Mouse (Mus musculus): ENCODE measurements around the gene Ring1. TPM values are rescaled to one million over a fixed set of nuclear protein-coding genes. Genes with fewer than 3 reads are reported as not detected.

Gene Ring1
- 21.7 and 24.2 TPM in 2 replicates for polyA plus RNA-seq (2015; fragmentation: Nextera tagmentation; extraction: Ambion mirVana)

DNA sequence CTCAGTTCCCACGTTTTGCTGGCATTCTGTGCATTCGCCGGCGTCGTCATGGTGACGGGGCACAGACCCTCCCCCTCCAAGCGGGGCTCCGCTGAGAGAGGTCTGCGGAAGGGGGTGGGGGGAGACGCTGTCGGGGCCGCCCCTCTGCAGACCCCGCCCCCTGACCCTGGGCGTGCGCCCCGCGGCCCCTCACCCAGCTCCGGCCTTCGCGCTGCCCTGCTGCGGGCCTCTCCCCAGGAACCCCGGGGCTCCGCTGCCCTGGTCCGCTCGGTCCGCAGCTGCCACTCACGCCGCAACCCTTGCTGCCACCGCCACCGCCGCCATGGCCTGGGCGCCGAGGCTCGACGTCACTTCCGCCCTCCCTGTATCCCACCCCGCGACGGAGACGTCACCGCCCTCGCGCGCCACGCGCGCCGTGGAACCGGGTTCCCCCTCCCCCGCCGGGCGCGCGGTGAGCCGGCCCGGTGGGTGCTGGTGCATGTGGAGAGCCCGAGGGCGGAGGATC lies at the start of gene Ring1:
TSS of gene Ring1 (minus strand) at position 364 of the 505 bp plus-strand sequence.

DNA sequence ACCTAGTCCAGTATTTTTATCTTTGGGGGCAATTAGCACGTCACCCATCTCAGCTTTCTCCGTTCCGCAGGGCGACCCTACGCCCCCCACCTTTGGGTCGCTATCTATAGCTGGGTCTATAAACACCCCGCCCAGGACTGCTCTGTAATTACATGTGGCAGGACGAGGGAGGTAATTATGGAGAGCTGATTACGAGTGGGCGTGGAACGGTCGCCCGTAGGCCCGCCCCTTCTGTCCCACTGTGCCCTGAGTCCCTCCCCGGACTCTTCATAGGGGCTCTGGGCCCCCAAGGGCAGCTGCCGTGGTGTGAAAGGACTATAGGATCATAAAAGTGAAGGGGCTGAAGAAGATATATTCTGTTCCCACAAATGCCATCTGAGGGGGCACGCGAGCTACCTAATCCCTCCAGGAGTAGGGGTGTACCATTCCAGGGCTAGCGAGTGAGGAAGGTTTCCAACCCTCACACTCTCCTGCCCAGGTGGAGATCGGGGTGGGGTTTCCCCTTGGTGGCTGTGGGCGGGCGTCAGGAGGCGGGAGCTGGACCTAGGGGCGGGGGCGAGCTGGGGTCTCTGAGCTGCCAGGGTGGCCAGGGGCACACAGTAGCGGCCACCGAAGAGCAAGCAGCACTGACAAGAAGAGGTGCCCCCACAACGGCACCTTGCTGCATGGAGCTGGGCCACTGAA lies 14.5 kb upstream of the Ring1 start, which contains the start of gene Col11a2:
TSS of gene Col11a2 (plus strand) at position 560 of the 684 bp plus-strand sequence.

DNA sequence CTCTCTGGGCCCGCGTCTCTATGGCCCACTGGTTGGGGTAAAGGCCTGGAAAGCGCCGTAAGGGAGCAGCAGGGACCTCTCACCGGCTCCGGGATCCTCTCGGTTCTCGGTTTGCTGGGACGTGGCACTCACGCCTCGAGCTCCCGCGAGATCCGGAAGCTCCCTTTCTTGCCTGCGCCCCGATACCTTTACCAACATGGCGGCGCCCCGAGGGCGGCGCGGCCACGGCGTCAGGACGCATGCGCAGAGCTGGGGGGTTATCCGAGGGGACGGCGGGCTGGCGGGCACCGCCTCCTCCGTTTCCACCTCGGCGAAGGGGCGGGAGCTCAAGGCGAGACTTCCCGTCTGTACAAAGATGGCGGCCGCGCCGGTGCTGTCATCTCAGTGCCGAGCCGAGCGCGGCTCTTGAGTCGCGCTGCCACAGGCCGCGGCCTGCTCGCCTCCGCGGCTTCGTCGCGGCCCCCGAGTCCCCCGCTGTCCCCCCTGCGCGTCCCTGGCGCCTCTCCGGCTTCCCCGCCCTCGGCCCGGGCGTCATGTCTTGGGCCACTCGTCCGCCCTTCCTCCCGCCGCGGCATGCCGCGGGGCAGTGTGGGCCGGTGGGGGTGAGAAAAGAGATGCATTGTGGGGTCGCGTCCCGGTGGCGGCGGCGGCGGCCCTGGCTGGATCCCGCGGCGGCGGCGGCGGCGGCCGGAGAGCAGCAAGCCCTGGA lies 7.1 kb upstream of the Ring1 start, which contains the start of the genes Slc39a7 and Rxrb:
TSS of gene Slc39a7 (minus strand) at position 218 of the 709 bp plus-strand sequence.
TSS of gene Rxrb (plus strand) at position 348 of the 709 bp plus-strand sequence.

DNA sequence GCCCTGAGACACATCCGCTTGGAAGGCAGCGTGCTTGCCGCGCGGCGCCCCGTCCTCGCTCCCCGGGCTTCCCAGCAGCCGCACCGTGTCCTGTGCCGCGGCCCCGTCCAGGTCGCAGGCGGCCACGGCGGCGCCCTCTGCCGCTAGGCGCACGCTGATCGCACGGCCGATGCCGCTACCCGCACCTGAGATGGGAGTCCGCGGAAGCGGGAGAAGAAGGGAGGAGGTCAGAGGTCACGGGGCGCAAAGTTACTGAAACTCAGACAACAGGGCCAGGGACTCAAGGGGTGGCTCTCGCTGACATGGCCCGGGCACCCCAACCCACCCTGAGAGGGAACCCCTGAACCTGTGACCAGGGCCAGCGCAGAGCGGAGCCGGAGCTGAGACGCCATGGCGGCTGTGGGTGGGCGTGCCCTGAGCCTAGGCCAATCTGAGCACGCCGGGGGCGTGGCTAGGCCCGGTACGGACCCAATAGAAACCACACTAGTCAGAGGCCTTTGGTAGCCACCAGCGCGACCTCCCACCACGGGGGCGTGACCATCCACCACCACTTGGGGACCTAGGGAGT lies 3.3 kb upstream of the Ring1 start, which contains the start of gene H2-Ke6:
TSS of gene H2-Ke6 (minus strand) at position 405 of the 568 bp plus-strand sequence.

DNA sequence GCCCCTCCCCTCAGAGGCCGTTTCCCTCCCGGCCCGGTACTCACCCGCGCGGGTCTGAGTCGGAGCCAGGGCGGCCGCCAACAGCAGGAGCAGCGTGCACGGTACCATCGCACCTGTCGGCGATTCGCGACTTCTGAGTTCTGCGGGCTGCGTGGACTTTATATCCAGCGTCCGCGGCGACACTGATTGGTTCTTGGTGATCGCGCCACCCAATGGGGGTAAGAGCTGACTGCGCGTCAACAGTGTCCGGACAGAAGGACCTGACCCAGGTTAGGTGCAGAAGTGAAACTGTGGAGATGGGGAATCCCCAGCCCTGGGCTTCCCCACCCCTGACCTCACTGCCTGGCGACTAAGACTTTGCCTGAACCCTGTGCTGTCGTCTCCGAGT lies 24.3 kb downstream of the Ring1 start, which contains the start of gene H2-K1:
TSS of gene H2-K1 (minus strand) at position 198 of the 388 bp plus-strand sequence.

MicroRNAs encoded within 50 kb of the gene (microRNA counts, 519-probe panel; counts per million panel counts)
- microRNA mmu-miR-219 = 4,862 counts per million, percentile 56 among the panel's probes with 10 or more counts

Small RNAs within 50 kb of the gene (microRNA-seq; reads per million reads assigned to microRNA genes)
- gene Mir219a-1 (not detected), gene Mir219c (not detected)

Other genes starting within 250 kb of the Ring1 start
- 41.0 and 44.6 TPM in 2 replicates for gene Angptl4, start 242.8 kb downstream of the Ring1 start, polyA plus RNA-seq (2015; fragmentation: Nextera tagmentation; extraction: Ambion mirVana)
- 38.1 and 42.0 TPM in 2 replicates for gene Kank3, start 214.2 kb downstream of the Ring1 start, polyA plus RNA-seq (2015; fragmentation: Nextera tagmentation; extraction: Ambion mirVana)
- gene Rps28, start 200.1 kb downstream of the Ring1 start, polyA plus RNA-seq (2015; fragmentation: Nextera tagmentation; extraction: Ambion mirVana) = 552 and 646 TPM in 2 replicates
- 595 and 638 TPM in 2 replicates for gene Ndufa7, start 200.1 kb downstream of the Ring1 start, polyA plus RNA-seq (2015; fragmentation: Nextera tagmentation; extraction: Ambion mirVana)
- gene Cd320, start 181.6 kb downstream of the Ring1 start, polyA plus RNA-seq (2015; fragmentation: Nextera tagmentation; extraction: Ambion mirVana) = 51.5 and 57.3 TPM in 2 replicates
- not detected in 2 replicates for gene Gm7029, start 150.8 kb downstream of the Ring1 start, polyA plus RNA-seq (2015; fragmentation: Nextera tagmentation; extraction: Ambion mirVana)
- 1.6 TPM in 2 replicates for gene Kifc1, start 134.0 kb downstream of the Ring1 start, polyA plus RNA-seq (2015; fragmentation: Nextera tagmentation; extraction: Ambion mirVana)
- 1.4 and 1.5 TPM in 2 replicates for gene Platr17, start 119.5 kb downstream of the Ring1 start, polyA plus RNA-seq (2015; fragmentation: Nextera tagmentation; extraction: Ambion mirVana)
- gene Daxx, start 115.3 kb downstream of the Ring1 start, polyA plus RNA-seq (2015; fragmentation: Nextera tagmentation; extraction: Ambion mirVana) = 40.7 and 43.3 TPM in 2 replicates
- gene Tapbp, start 108.8 kb downstream of the Ring1 start, polyA plus RNA-seq (2015; fragmentation: Nextera tagmentation; extraction: Ambion mirVana) = 47.9 and 55.8 TPM in 2 replicates
- 18.3 and 18.5 TPM in 2 replicates for gene Zbtb22, start 108.8 kb downstream of the Ring1 start, polyA plus RNA-seq (2015; fragmentation: Nextera tagmentation; extraction: Ambion mirVana)
- gene Rgl2, start 95.1 kb downstream of the Ring1 start, polyA plus RNA-seq (2015; fragmentation: Nextera tagmentation; extraction: Ambion mirVana) = 40.2 and 49.4 TPM in 2 replicates
- 181 TPM in 2 replicates for gene Pfdn6, start 84.3 kb downstream of the Ring1 start, polyA plus RNA-seq (2015; fragmentation: Nextera tagmentation; extraction: Ambion mirVana)
- 17.0 and 17.9 TPM in 2 replicates for gene Wdr46, start 84.0 kb downstream of the Ring1 start, polyA plus RNA-seq (2015; fragmentation: Nextera tagmentation; extraction: Ambion mirVana)
- 13.6 and 15.4 TPM in 2 replicates for gene B3galt4, start 73.2 kb downstream of the Ring1 start, polyA plus RNA-seq (2015; fragmentation: Nextera tagmentation; extraction: Ambion mirVana)
- 60.0 and 63.3 TPM in 2 replicates for gene Vps52, start 68.9 kb downstream of the Ring1 start, polyA plus RNA-seq (2015; fragmentation: Nextera tagmentation; extraction: Ambion mirVana)
- gene Rps18, start 68.7 kb downstream of the Ring1 start, polyA plus RNA-seq (2015; fragmentation: Nextera tagmentation; extraction: Ambion mirVana) = 872 and 906 TPM in 2 replicates
- gene H2-K1, start 24.3 kb downstream of the Ring1 start, polyA plus RNA-seq (2015; fragmentation: Nextera tagmentation; extraction: Ambion mirVana) = 23.9 and 24.3 TPM in 2 replicates
- gene H2-Ke6, start 3.4 kb upstream of the Ring1 start, polyA plus RNA-seq (2015; fragmentation: Nextera tagmentation; extraction: Ambion mirVana) = 72.0 and 82.6 TPM in 2 replicates
- 143 and 149 TPM in 2 replicates for gene Slc39a7, start 7.0 kb upstream of the Ring1 start, polyA plus RNA-seq (2015; fragmentation: Nextera tagmentation; extraction: Ambion mirVana)
- gene Rxrb, start 7.1 kb upstream of the Ring1 start, polyA plus RNA-seq (2015; fragmentation: Nextera tagmentation; extraction: Ambion mirVana) = 50.1 and 52.1 TPM in 2 replicates
- gene Col11a2, start 14.8 kb upstream of the Ring1 start, polyA plus RNA-seq (2015; fragmentation: Nextera tagmentation; extraction: Ambion mirVana) = 9.1 and 12.1 TPM in 2 replicates
- 0.25 and 0.64 TPM in 2 replicates for gene H2-Oa, start 67.7 kb upstream of the Ring1 start, polyA plus RNA-seq (2015; fragmentation: Nextera tagmentation; extraction: Ambion mirVana)
- gene H2-DMa, start 94.9 kb upstream of the Ring1 start, polyA plus RNA-seq (2015; fragmentation: Nextera tagmentation; extraction: Ambion mirVana) = 26.1 and 27.0 TPM in 2 replicates
- 107 and 118 TPM in 2 replicates for gene Brd2, start 98.0 kb upstream of the Ring1 start, polyA plus RNA-seq (2015; fragmentation: Nextera tagmentation; extraction: Ambion mirVana)
- 0.66 and 0.96 TPM in 2 replicates for gene H2-DMb2, start 118.6 kb upstream of the Ring1 start, polyA plus RNA-seq (2015; fragmentation: Nextera tagmentation; extraction: Ambion mirVana)
- 0.80 and 1.1 TPM in 2 replicates for gene H2-DMb1, start 128.4 kb upstream of the Ring1 start, polyA plus RNA-seq (2015; fragmentation: Nextera tagmentation; extraction: Ambion mirVana)
- 8.0 and 8.7 TPM in 2 replicates for gene Tap1, start 162.9 kb upstream of the Ring1 start, polyA plus RNA-seq (2015; fragmentation: Nextera tagmentation; extraction: Ambion mirVana)
- 3.5 and 3.7 TPM in 2 replicates for gene Psmb9, start 163.1 kb upstream of the Ring1 start, polyA plus RNA-seq (2015; fragmentation: Nextera tagmentation; extraction: Ambion mirVana)
- gene Psmb8, start 173.0 kb upstream of the Ring1 start, polyA plus RNA-seq (2015; fragmentation: Nextera tagmentation; extraction: Ambion mirVana) = 7.4 and 9.0 TPM in 2 replicates
- 3.5 and 4.9 TPM in 2 replicates for gene Tap2, start 178.8 kb upstream of the Ring1 start, polyA plus RNA-seq (2015; fragmentation: Nextera tagmentation; extraction: Ambion mirVana)
- gene H2-Ob, start 214.2 kb upstream of the Ring1 start, polyA plus RNA-seq (2015; fragmentation: Nextera tagmentation; extraction: Ambion mirVana) = 0.14 and 0.19 TPM in 2 replicates
- gene H2-Ab1, start 233.0 kb upstream of the Ring1 start, polyA plus RNA-seq (2015; fragmentation: Nextera tagmentation; extraction: Ambion mirVana) = 2.7 and 3.5 TPM in 2 replicates